Mouse (Mus musculus): ENCODE data around the gene Usp16. TPM values are rescaled to one million over a fixed set of nuclear protein-coding genes. Genes with fewer than 3 reads are reported as not detected.

The Usp16 gene
- total and polyA plus RNA-seq, 3 experiments = 66.6 to 256 (median 76.4) TPM

DNA sequence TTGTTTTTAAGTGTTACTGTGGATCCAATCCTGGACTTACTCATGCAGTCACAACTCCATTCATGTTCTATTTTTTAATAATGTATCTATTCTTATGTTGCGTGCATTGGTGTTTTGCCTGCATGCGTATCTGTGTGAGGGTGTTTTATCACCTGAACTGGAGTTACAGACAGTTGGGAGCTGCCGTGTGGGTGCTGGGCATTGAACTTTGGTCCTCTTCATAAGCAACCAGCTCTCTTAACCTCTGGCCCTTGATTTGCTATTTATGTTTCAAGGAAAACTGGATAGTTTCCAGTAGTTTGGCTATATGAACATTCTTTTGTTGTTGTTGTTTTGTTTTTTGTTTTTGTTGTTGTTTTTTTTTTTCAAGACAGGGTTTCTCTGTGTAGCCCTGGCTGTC lies 9.0 kb upstream of the Usp16 start:
- H3K27me3 ChIP-seq (ENCODE audit: control insufficient read depth in 1 of 2, insufficient read depth in 2 of 2, low read length in 2 of 2) = peaks cover 0 to 6% of the 10 kb centered on the region in 2 experiments; a peak in 2 of 4 replicates
- H3K4me1 ChIP-seq (ENCODE audit: control insufficient read depth in 1 of 2, insufficient read depth in 2 of 2, low read length in 2 of 2) = peaks cover 0 to 10% of the 10 kb centered on the region in 2 experiments; a peak in 2 of 4 replicates
- DNase-seq (ENCODE audit: low read depth, low spot score) = no peak
- no peak overlapping the region for H3K9ac ChIP-seq (ENCODE audit: control insufficient read depth, low read depth, low read length, poor library complexity, severe bottlenecking)
- H3K27ac ChIP-seq (ENCODE audit: control insufficient read depth, low read depth, low read length) = no peak overlapping the region
- H3K79me2 ChIP-seq (ENCODE audit: control insufficient read depth, insufficient read depth, low read length, poor library complexity) = no peaks in the 10 kb centered on the region; the same call in 1 of the 2 replicates
- no peak overlapping the region for H3K4me3 ChIP-seq (ENCODE audit: control insufficient read depth in 1 of 2, insufficient read depth in 1 of 2, low read depth in 2 of 2, low read length in 2 of 2)
- no peaks in the 10 kb centered on the region for H3K9me3 ChIP-seq (replicated peaks; ENCODE audit: insufficient read depth, low read length)
- H3K36me3 ChIP-seq (ENCODE audit: control insufficient read depth in 1 of 2, insufficient read depth in 2 of 2, low read length in 2 of 2) = peaks cover 0 to 3% of the 10 kb centered on the region in 2 experiments; a peak in 2 of 4 replicates
- TF ChIP-seq SIN3A (IDR thresholded peaks at IDR 0.05; ENCODE audit: low read length) (no peak), POLR2AphosphoS5 (IDR thresholded peaks at IDR 0.05; ENCODE audit: borderline replicate concordance, low read depth, low read length) (no peak), GABPA (IDR thresholded peaks at IDR 0.05; ENCODE audit: low read depth, low read length) (no peak), CHD2 (IDR thresholded peaks at IDR 0.05; ENCODE audit: low read length) (no peak), NELFE (IDR thresholded peaks at IDR 0.05; ENCODE audit: low read depth, low read length) (no peak), JUND (IDR thresholded peaks at IDR 0.05; ENCODE audit: low read depth, low read length) (no peak), TAL1 (IDR thresholded peaks at IDR 0.05; ENCODE audit: low read length) (no peak), ZNF384 (IDR thresholded peaks at IDR 0.05; ENCODE audit: low read depth, low read length) (no peak), USF2 (IDR thresholded peaks at IDR 0.05; ENCODE audit: borderline replicate concordance in 1 of 2, insufficient read depth in 1 of 2, low read depth in 1 of 2, low read length in 2 of 2) (no peak)

DNA sequence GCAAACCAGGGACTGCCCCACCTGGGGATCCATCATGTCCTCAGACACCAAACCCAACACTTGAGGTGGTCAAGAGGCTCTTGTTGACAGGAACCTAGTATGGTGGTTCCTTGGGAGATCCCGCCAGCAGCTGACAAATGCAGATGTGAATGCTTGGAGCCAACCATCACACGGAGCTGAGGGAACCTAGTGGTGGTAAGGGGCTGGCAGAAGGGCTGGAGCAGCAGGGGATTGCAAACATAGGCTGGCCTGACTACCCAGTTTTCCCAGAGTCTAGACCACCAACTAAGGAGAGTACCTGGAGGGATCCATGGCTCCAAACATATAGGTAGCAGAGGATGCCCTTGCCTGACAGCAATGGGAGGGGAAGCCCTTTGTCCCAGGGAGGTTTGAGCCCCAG lies 1.3 kb upstream of the Usp16 start:
- DNase-seq (ENCODE audit: low read depth, low spot score) = no peak
- Histone ChIP-seq H3K27ac (ENCODE audit: control insufficient read depth, low read depth, low read length) (no peak overlapping the region), H3K4me3 (ENCODE audit: control insufficient read depth in 1 of 2, insufficient read depth in 1 of 2, low read depth in 2 of 2, low read length in 2 of 2) (no peak overlapping the region), H3K79me2 (ENCODE audit: control insufficient read depth, insufficient read depth, low read length, poor library complexity) (peaks cover 28% of the 10 kb centered on the region), H3K9ac (ENCODE audit: control insufficient read depth, low read depth, low read length, poor library complexity, severe bottlenecking) (no peak overlapping the region), H3K4me1 (ENCODE audit: control insufficient read depth in 1 of 2, insufficient read depth in 2 of 2, low read length in 2 of 2) (peaks cover 0 to 23% of the 10 kb centered on the region in 2 experiments; a peak in 3 of 4 replicates), H3K27me3 (ENCODE audit: control insufficient read depth in 1 of 2, insufficient read depth in 2 of 2, low read length in 2 of 2) (peaks cover 0 to 5% of the 10 kb centered on the region in 2 experiments; a peak in 2 of 4 replicates), H3K9me3 (replicated peaks; ENCODE audit: insufficient read depth, low read length) (no peaks in the 10 kb centered on the region), H3K36me3 (ENCODE audit: control insufficient read depth in 1 of 2, insufficient read depth in 2 of 2, low read length in 2 of 2) (peaks cover 0 to 19% of the 10 kb centered on the region in 2 experiments; a peak in 2 of 4 replicates)
- TF ChIP-seq TBP (IDR thresholded peaks at IDR 0.05; ENCODE audit: low read depth, low read length) (no peak), CHD1 (IDR thresholded peaks at IDR 0.05; ENCODE audit: low read depth, low read length) (no peak), JUND (IDR thresholded peaks at IDR 0.05; ENCODE audit: low read depth, low read length) (no peak)

DNA sequence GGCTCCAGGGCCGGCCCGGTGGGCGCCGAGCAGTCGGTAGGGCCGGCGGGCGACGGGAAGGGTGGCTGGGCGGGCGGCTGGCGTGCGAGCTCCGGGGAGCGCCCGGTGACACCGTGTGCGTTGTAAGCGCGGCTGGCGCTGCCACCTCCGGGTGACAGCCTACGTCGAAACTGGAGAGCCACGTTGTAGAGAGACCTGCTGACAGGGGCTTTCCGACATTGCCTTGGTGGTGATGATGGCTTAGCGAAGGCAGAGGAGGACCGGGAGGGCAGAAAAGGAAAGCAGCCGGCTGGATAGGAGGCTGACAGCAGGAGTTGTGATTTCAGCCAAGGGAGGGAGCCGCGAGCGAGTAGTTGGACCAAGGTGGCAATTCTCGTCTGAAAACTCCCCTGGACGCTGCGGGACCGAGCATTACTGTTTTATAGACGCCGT lies 693 bp downstream of the Usp16 start:
- H3K9ac ChIP-seq (ENCODE audit: control insufficient read depth, low read depth, low read length, poor library complexity, severe bottlenecking) = peak overlapping the region; percentile 90
- DNase-seq (ENCODE audit: low read depth, low spot score) = peak; percentile 52
- peaks cover 0 to 2% of the 10 kb centered on the region in 2 experiments; a peak in 1 of 4 replicates for H3K27me3 ChIP-seq (ENCODE audit: control insufficient read depth in 1 of 2, insufficient read depth in 2 of 2, low read length in 2 of 2)
- TF ChIP-seq POLR2A (IDR thresholded peaks at IDR 0.05; ENCODE audit: control insufficient read depth in 1 of 2, insufficient read depth in 1 of 2, low read depth in 1 of 2, low read length in 2 of 2, poor library complexity in 1 of 2) = no peak
- TF ChIP-seq SIN3A (IDR thresholded peaks at IDR 0.05; ENCODE audit: low read length) = peak; percentile 46; the same call in 1 of the 2 replicates
- TF ChIP-seq POLR2AphosphoS2 (IDR thresholded peaks at IDR 0.05; ENCODE audit: low read length) = no peak
- peaks cover 36% of the 10 kb centered on the region for H3K79me2 ChIP-seq (ENCODE audit: control insufficient read depth, insufficient read depth, low read length, poor library complexity)
- H3K36me3 ChIP-seq (ENCODE audit: control insufficient read depth in 1 of 2, insufficient read depth in 2 of 2, low read length in 2 of 2) = peaks cover 2 to 19% of the 10 kb centered on the region in 2 experiments
- H3K9me3 ChIP-seq (replicated peaks; ENCODE audit: insufficient read depth, low read length) = no peaks in the 10 kb centered on the region
- peak overlapping the region; percentile 97 to 99 for H3K4me3 ChIP-seq (ENCODE audit: control insufficient read depth in 1 of 2, insufficient read depth in 1 of 2, low read depth in 2 of 2, low read length in 2 of 2)
- H3K27ac ChIP-seq (ENCODE audit: control insufficient read depth, low read depth, low read length) = peak overlapping the region; percentile 27; the same call in 1 of the 2 replicates
- H3K4me1 ChIP-seq (ENCODE audit: control insufficient read depth in 1 of 2, insufficient read depth in 2 of 2, low read length in 2 of 2) = peaks cover 0 to 23% of the 10 kb centered on the region in 2 experiments; a peak in 3 of 4 replicates

Data from MEL (cell line).